Mouse (Mus musculus): Measurements from ENCODE around the gene Vtn. TPM values are rescaled to one million over a fixed set of nuclear protein-coding genes. Genes with fewer than 3 reads are reported as not detected.

Vtn gene
- polyA plus RNA-seq, 1 experiment from 2014 or later, result 2.3 TPM

Other genes with a start within 250 kb of the Vtn start
- 67.1 and 70.8 TPM in 2 replicates for gene 2610507B11Rik, start 237.3 kb upstream of the Vtn start, polyA plus RNA-seq (2015; fragmentation: Nextera tagmentation; extraction: Ambion mirVana)
- 0.32 and 0.51 TPM in 2 replicates for gene BC030499, start 208.2 kb upstream of the Vtn start, polyA plus RNA-seq (2015; fragmentation: Nextera tagmentation; extraction: Ambion mirVana)
- gene Spag5, start 197.6 kb upstream of the Vtn start, polyA plus RNA-seq (2015; fragmentation: Nextera tagmentation; extraction: Ambion mirVana), result 27.7 and 28.5 TPM in 2 replicates
- gene Aldoc, start 176.1 kb upstream of the Vtn start, polyA plus RNA-seq (2015; fragmentation: Nextera tagmentation; extraction: Ambion mirVana), result 29.0 and 30.7 TPM in 2 replicates
- 52.3 and 56.3 TPM in 2 replicates for gene Pigs, start 170.7 kb upstream of the Vtn start, polyA plus RNA-seq (2015; fragmentation: Nextera tagmentation; extraction: Ambion mirVana)
- 34.0 and 37.1 TPM in 2 replicates for gene Unc119, start 155.6 kb upstream of the Vtn start, polyA plus RNA-seq (2015; fragmentation: Nextera tagmentation; extraction: Ambion mirVana)
- 4.1 and 7.9 TPM in 2 replicates for gene Foxn1, start 112.5 kb upstream of the Vtn start, polyA plus RNA-seq (2015; fragmentation: Nextera tagmentation; extraction: Ambion mirVana)
- 0.10 and 0.70 TPM in 2 replicates for gene Slc13a2, start 76.9 kb upstream of the Vtn start, polyA plus RNA-seq (2015; fragmentation: Nextera tagmentation; extraction: Ambion mirVana)
- gene Slc46a1, start 33.4 kb upstream of the Vtn start, polyA plus RNA-seq (2015; fragmentation: Nextera tagmentation; extraction: Ambion mirVana), result 6.1 and 7.2 TPM in 2 replicates
- gene Sarm1, start 1.3 kb upstream of the Vtn start, polyA plus RNA-seq (2015; fragmentation: Nextera tagmentation; extraction: Ambion mirVana), result 0.12 and 0.21 TPM in 2 replicates
- not detected in 2 replicates for gene Sebox, start 4.4 kb downstream of the Vtn start, polyA plus RNA-seq (2015; fragmentation: Nextera tagmentation; extraction: Ambion mirVana)
- 40.3 and 43.9 TPM in 2 replicates for gene Tmem199, start 13.1 kb downstream of the Vtn start, polyA plus RNA-seq (2015; fragmentation: Nextera tagmentation; extraction: Ambion mirVana)
- 186 and 187 TPM in 2 replicates for gene Poldip2, start 13.1 kb downstream of the Vtn start, polyA plus RNA-seq (2015; fragmentation: Nextera tagmentation; extraction: Ambion mirVana)
- 70.5 and 78.4 TPM in 2 replicates for gene Tnfaip1, start 37.2 kb downstream of the Vtn start, polyA plus RNA-seq (2015; fragmentation: Nextera tagmentation; extraction: Ambion mirVana)
- 98.4 and 109 TPM in 2 replicates for gene Ift20, start 37.3 kb downstream of the Vtn start, polyA plus RNA-seq (2015; fragmentation: Nextera tagmentation; extraction: Ambion mirVana)
- 46.8 and 48.1 TPM in 2 replicates for gene Tmem97, start 51.7 kb downstream of the Vtn start, polyA plus RNA-seq (2015; fragmentation: Nextera tagmentation; extraction: Ambion mirVana)
- gene Nlk, start 198.3 kb downstream of the Vtn start, polyA plus RNA-seq (2015; fragmentation: Nextera tagmentation; extraction: Ambion mirVana), result 10.8 and 13.2 TPM in 2 replicates